Mouse (Mus musculus) hindbrain, embryonic 12.5 days (tissue): ENCODE data around the gene Car12. TPM values are rescaled to one million over a fixed set of nuclear protein-coding genes. Genes with fewer than 3 reads are reported as not detected.
"Not testable (repeated sequence)": the region's sequence is repeated elsewhere in the genome, so short reads cannot be mapped to it uniquely, and the experiment has no call there.

Experiments used
- ATAC-seq: fragments of 200-750 bp; cut with Nextera tagmentation; 2 replicates; pipeline ENCODE4 v1.8.0; 2017; ENCODE audit warnings: moderate TSS enrichment; ENCODE audit not compliant: low FRiP score
- H3K27ac ChIP-seq: fragments of 300-500 bp; sonication (generic); 2 replicates; pipeline ENCODE4 v1.5.1; 2016; ENCODE audit warnings: mild to moderate bottlenecking
- H3K27me3 ChIP-seq: fragments of 300-500 bp; sonication (generic); 2 replicates; pipeline ENCODE4 v1.6.1; 2016; ENCODE audit warnings: mild to moderate bottlenecking
- H3K36me3 ChIP-seq: fragments of 300-500 bp; sonication (generic); 2 replicates; pipeline ENCODE4 v1.6.1; 2016; ENCODE audit warnings: mild to moderate bottlenecking
- H3K4me1 ChIP-seq: fragments of 300-500 bp; sonication (generic); 2 replicates; pipeline ENCODE4 v1.6.1; 2016
- H3K4me2 ChIP-seq: fragments of 300-500 bp; sonication (generic); replicated peaks from 2 replicates; pipeline ENCODE4 v1.6.1; 2016; ENCODE audit warnings: mild to moderate bottlenecking
- H3K4me3 ChIP-seq: fragments of 300-500 bp; sonication (generic); 2 replicates; pipeline ENCODE4 v1.5.1; 2016; ENCODE audit warnings: mild to moderate bottlenecking
- H3K9ac ChIP-seq: fragments of 300-500 bp; sonication (generic); 2 replicates; pipeline ENCODE4 v1.6.1; 2016; ENCODE audit warnings: mild to moderate bottlenecking, moderate library complexity
- H3K9me3 ChIP-seq: fragments of 300-500 bp; sonication (generic); replicated peaks from 2 replicates; pipeline ENCODE4 v1.6.1; 2016; ENCODE audit warnings: mild to moderate bottlenecking
- WGBS: fragments of 180-500 bp; shearing (Covaris S2); methylation state at CpG from one replicate; pipeline ENCODE4 v1.1.7; 2016; 5-methylcytosine and 5-hydroxymethylcytosine counted together
- polyA plus RNA-seq: library from polyadenylated mRNA; unstranded; fragments of >200 nt; fragmentation: Nextera tagmentation; extraction: Ambion mirVana; gene quantifications from 2 replicates; pipeline ENCODE4 v1.2.1, GENCODE M21; 2016

The Car12 gene
- polyA plus RNA-seq, 1 experiment from 2014 or later: 2.7 TPM

DNA sequence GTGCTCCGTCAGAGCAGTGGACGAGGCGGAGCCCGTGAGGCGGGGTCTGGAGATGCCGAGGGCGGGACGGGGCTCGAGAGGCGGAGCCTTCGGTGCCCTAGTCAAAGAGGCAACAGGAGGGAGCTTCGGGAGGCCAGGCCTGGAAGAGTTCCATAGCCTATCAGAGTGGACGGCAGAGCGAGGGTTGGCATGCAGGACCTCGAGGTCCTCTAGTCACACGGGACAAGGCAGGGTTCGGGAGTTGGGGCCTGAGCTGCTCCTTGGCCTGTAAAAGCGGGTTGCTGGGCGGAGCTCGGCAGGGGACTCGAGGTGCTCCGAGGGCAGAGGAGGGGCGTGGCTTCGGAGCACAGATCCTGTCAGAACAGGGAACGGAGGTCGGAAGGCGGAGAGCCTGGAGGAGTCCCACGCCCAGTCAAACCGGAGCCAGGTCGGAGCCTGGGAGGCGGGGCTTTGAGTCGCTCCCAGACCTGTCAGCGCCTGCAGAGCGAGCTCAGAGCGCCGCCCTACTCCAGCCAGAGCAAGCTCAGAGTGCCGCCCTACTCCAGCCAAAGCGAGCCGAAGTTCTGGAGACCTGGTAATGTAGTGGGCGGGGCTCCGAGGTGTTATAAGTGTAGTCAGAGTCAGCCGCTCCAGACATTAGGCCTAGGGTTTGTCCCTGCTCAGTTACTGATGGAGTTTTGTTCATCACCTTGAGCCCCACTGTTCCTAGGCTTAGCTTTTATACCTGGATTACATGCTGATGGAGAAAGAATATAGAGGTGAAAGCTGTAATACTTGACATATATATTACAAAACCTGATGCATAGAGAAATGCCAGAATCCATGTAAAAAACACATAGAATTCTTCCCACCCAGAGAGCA, 82.2 kb downstream of the Car12 start, which contains the start of gene Aph1b:
Gene Aph1b (minus strand): TSS at position 27 of the 861 bp plus-strand sequence.
- peak within 1 kb of the TSS; percentile 62 for H3K4me2 ChIP-seq
- H3K27me3 ChIP-seq: no peaks in the 10 kb centered on the region
- ATAC-seq: peak; percentile 99
- peak within 1 kb of the TSS; percentile 51 for H3K4me3 ChIP-seq
- under 1% methylated on average over 41 of the region's 42 CpGs for WGBS
- no peaks in the 10 kb centered on the region for H3K9me3 ChIP-seq
- H3K4me1 ChIP-seq: peaks cover 8% of the 10 kb centered on the region
- H3K27ac ChIP-seq: peak within 1 kb of the TSS; percentile 83
- peak within 1 kb of the TSS; percentile 70 for H3K9ac ChIP-seq
- H3K36me3 ChIP-seq: no peaks in the 10 kb centered on the region

DNA sequence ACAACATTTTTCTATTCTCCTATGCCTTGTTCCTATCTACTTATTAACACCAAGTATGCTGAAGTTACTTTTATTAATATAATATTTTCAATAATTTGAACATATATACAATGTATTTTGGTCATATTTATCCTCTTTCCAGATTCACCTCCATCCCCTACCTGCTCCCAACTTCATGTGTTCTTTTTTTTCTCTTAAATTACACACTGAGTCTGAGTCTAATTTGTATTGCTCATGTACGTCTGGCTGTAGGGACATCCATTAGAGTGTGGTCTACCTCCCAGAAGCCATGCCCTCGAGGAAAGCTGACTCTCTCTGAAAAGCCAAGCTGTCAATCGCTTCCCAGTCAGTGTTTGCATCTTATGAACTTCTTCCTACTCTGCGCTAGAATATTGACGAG, 83.3 kb downstream of the Car12 start, which contains the start of gene Gm10647:
Gene Gm10647 (plus strand): TSS at position 301 of the 400 bp plus-strand sequence.
- no peaks in the 10 kb centered on the region for H3K36me3 ChIP-seq
- ATAC-seq: no peak
- 80% methylated on average over 5 of the region's 5 CpGs for WGBS
- no peaks in the 10 kb centered on the region for H3K27me3 ChIP-seq
- H3K9ac ChIP-seq: peak within 1 kb of the TSS; percentile 70
- H3K4me3 ChIP-seq: peak within 1 kb of the TSS; percentile 51
- peaks cover 8% of the 10 kb centered on the region for H3K4me1 ChIP-seq
- H3K9me3 ChIP-seq: no peaks in the 10 kb centered on the region
- H3K27ac ChIP-seq: peak within 1 kb of the TSS; percentile 83
- peak within 1 kb of the TSS; percentile 62 for H3K4me2 ChIP-seq

DNA sequence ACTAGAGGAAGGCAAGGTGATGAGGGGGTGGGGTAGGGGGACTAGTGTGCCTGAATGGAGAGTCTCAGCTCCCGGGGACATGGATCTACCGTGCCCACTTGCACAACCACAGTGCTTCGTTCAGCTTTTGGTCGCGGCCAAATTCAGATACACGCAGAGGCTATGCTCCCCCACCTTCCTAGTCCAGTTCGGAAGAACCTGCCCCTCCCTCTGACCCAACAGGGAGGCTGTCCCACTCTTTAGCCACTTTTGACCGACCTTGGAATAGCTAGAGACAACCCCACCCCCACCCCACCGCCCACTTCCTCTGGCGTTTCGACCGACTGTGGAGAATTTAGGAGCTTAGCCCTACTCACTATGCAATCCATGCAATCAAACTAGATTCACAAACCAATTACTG, 88.5 kb downstream of the Car12 start:
- Histone ChIP-seq H3K27me3 (peaks cover 25% of the 10 kb centered on the region), H3K27ac (no peak overlapping the region), H3K4me2 (no peak overlapping the region), H3K9me3 (no peaks in the 10 kb centered on the region), H3K4me3 (no peak overlapping the region), H3K4me1 (no peaks in the 10 kb centered on the region), H3K36me3 (no peaks in the 10 kb centered on the region), H3K9ac (no peak overlapping the region)
- no peak for ATAC-seq
- 54% methylated on average over 12 of the region's 12 CpGs for WGBS

- not testable (repeated sequence) for H3K4me1 ChIP-seq, H3K9me3 ChIP-seq, ATAC-seq, H3K36me3 ChIP-seq, H3K27ac ChIP-seq
- WGBS: 5% methylated on average over 16 of the region's 37 CpGs
- Histone ChIP-seq H3K9ac (peak overlapping the region; percentile 54; the same call in 1 of the 2 replicates), H3K27me3 (peaks cover 29% of the 10 kb centered on the region), H3K4me2 (peak overlapping the region; percentile 54), H3K4me3 (peak overlapping the region; percentile 32)
Measured at GRCm38 (mm10) chr9:66805951-66806350, 92.5 kb downstream of the Car12 start.

DNA sequence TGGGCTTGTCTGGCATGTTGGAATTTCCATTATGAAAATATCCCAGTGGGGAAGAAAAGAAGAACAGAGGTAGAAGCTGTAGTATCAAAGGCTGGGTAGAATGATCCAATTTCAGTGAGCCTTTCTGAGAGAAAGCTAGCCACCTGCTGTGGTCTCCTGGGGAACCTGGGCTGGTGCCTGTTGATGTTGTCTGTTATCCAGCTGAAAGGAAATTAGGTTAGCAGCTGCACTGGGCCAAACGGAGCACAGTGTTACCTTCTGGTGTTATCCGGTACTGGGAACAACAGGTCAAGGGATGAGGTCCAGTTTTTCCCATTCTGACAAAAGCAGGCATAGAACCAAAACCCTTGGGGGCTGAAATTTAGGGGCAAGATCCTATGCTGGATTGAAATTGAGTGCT, 99.9 kb downstream of the Car12 start:
- Histone ChIP-seq H3K9ac (no peak overlapping the region), H3K4me3 (no peak overlapping the region), H3K27ac (no peak overlapping the region), H3K4me1 (peaks cover 3% of the 10 kb centered on the region), H3K4me2 (no peak overlapping the region), H3K36me3 (no peaks in the 10 kb centered on the region), H3K27me3 (no peaks in the 10 kb centered on the region), H3K9me3 (no peaks in the 10 kb centered on the region)
- 12% methylated on average over 2 of the region's 2 CpGs for WGBS
- ATAC-seq: no peak

Other genes starting within 250 kb of the Car12 start
- 1.9 and 2.8 TPM in 2 replicates for gene Fbxl22, start 199.1 kb upstream of the Car12 start, polyA plus RNA-seq
- gene Usp3, start 120.5 kb upstream of the Car12 start, polyA plus RNA-seq: 88.1 and 103 TPM in 2 replicates
- 19.6 and 20.5 TPM in 2 replicates for gene Aph1b, start 81.8 kb downstream of the Car12 start, polyA plus RNA-seq
- gene Gm10647, start 83.4 kb downstream of the Car12 start, polyA plus RNA-seq: 0.29 and 0.49 TPM in 2 replicates
- gene Aph1c, start 121.0 kb downstream of the Car12 start, polyA plus RNA-seq: 1.7 and 4.9 TPM in 2 replicates
- gene Rab8b, start 206.0 kb downstream of the Car12 start, polyA plus RNA-seq: 33.9 and 39.6 TPM in 2 replicates
- 448 and 466 TPM in 2 replicates for gene Rps27l, start 232.4 kb downstream of the Car12 start, polyA plus RNA-seq